ENCODE assay signal across 10 mouse cellular contexts in the genomic region with DNA sequence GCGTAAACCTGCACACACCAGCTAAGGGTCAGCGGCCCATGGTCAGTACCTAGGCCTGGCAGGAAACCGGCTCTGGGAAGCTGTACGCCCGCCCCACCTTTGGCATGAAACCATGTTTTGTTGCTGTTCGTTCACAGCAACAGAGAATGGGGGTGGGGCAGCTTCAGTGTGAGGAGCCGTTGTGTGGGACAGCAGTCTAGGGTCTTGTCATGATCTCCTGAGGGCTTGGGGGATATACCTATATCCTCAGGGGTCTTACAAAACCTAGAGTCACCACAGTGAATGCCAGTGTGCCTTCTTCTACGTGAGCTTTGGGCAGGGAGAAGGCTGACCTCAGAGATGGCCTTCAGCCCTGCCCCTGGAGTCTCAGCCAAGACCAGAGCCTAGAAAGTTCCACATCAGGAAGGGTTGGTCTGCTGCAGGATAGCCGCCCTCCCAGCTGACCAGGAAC. TPM values are rescaled to one million over a fixed set of nuclear protein-coding genes. Genes with fewer than 3 reads are reported as not detected.
DNase-seq lines count a peak whose midpoint lies in the region; ATAC-seq lines count a peak whose summit lies in the region.
"Had no signal": no experiment of that assay in that cellular context is flagged by ENCODE, and none has a peak within 500 bp of the region (broad histone marks: within the 10 kb centered on the region; RNA-seq: fewer than 3 reads in every experiment).

No protein-coding gene starts in this region.

- no peak overlapping the region for H3K4me2 ChIP-seq in heart, embryonic 11.5 days
- H3K4me2 ChIP-seq: forebrain, embryonic 12.5 days had no signal

- H3K4me1 ChIP-seq in heart, embryonic 11.5 days (ENCODE audit: control insufficient read depth, insufficient read depth, low read length): peaks cover 28% of the 10 kb centered on the region

- H3K9me3 ChIP-seq in heart, embryonic 11.5 days (replicated peaks; ENCODE audit: control insufficient read depth, low read length): no peaks in the 10 kb centered on the region
- H3K9me3 ChIP-seq: embryonic facial prominence, embryonic 10.5 days; forebrain, embryonic 12.5 days; limb, embryonic 10.5 days had no signal

- peak; percentile 76 to 89 for DNase-seq in heart, adult 18-20 months
- DNase-seq in heart, adult 8-10 months (ENCODE audit: low spot score): peak; percentile 73
- peak; percentile 72 for DNase-seq in heart, postnatal 4 days
- peak; percentile 84 for DNase-seq in lung, postnatal 10 days
- DNase-seq in T-cell, adult 2 months (ENCODE audit: low spot score): no peak
- no peak for DNase-seq in cerebellum, adult 9-10 months

- 76% methylated on average over 9 of the region's 9 CpGs for WGBS in heart, embryonic 11.5 days (ENCODE audit: insufficient replicate concordance)

- ATAC-seq in heart, embryonic 11.5 days (replicated peaks; ENCODE audit: insufficient number of reproducible peaks, low FRiP score, low TSS enrichment): no peak

- no peaks in the 10 kb centered on the region for H3K36me3 ChIP-seq in heart, embryonic 11.5 days (ENCODE audit: control insufficient read depth, insufficient read depth, low read length)
- H3K36me3 ChIP-seq: embryonic facial prominence, embryonic 10.5 days; forebrain, embryonic 12.5 days; limb, embryonic 10.5 days had no signal

- H3K27ac ChIP-seq in heart, embryonic 11.5 days (ENCODE audit: low read depth, low read length): no peak overlapping the region
- H3K27ac ChIP-seq: embryonic facial prominence, embryonic 10.5 days; forebrain, embryonic 12.5 days; limb, embryonic 10.5 days had no signal

- H3K4me3 ChIP-seq in heart, embryonic 11.5 days (ENCODE audit: low read depth, low read length): no peak overlapping the region
- H3K4me3 ChIP-seq: embryonic facial prominence, embryonic 10.5 days; forebrain, embryonic 12.5 days; limb, embryonic 10.5 days had no signal

- no peaks in the 10 kb centered on the region for H3K27me3 ChIP-seq in heart, embryonic 11.5 days (ENCODE audit: control insufficient read depth, insufficient read depth, low read length)
- H3K27me3 ChIP-seq: forebrain, embryonic 12.5 days had no signal

- no peak overlapping the region for H3K9ac ChIP-seq in heart, embryonic 11.5 days (ENCODE audit: low read depth, low read length)
- H3K9ac ChIP-seq: forebrain, embryonic 12.5 days had no signal

RNA-seq across cellular contexts. Expression of gene Sept9, which starts 47.5 kb away (rescaled TPM):
- 10 to 100 TPM; 32.7 to 33.4 TPM for total RNA-seq in heart, adult 18-20 months (2021)
- 78.9 and 104 TPM in 2 replicates for polyA plus RNA-seq in heart, embryonic 11.5 days (2014; fragmentation: Nextera tagmentation; extraction: Ambion mirVana)
- 10 to 100 TPM; 26.5 to 38.8 (median 31.0) TPM for total RNA-seq in heart, adult 8-10 months (2022)
- 10 to 100 TPM; 76.7 to 77.4 TPM for total RNA-seq in heart, postnatal 4 days (2021)

Comparison
In these comparisons a context has a peak if more than half of its experiments do, and no peak if none do; other contexts are left out.
1. DNase-seq: peak in heart, adult 18-20 months (2 of 2), heart, adult 8-10 months (single experiment), heart, postnatal 4 days (single experiment) and lung, postnatal 10 days (single experiment); none in T-cell, adult 2 months (single experiment) and cerebellum, adult 9-10 months (single experiment).